Mouse (Mus musculus) midbrain, embryonic 16.5 days (tissue): ENCODE measurements around the gene Spast. TPM values are rescaled to one million over a fixed set of nuclear protein-coding genes. Genes with fewer than 3 reads are reported as not detected.

Source experiments
- ATAC-seq: fragments of 200-750 bp; cut with Nextera tagmentation; 2 replicates; pipeline ENCODE4 v1.8.0; 2017; ENCODE audit warnings: moderate TSS enrichment
- H3K27ac ChIP-seq: fragments of 300-500 bp; sonication (generic); 2 replicates; pipeline ENCODE4 v1.5.1; 2014; ENCODE audit warnings: mild to moderate bottlenecking, low read length, mixed read lengths
- H3K27me3 ChIP-seq: fragments of 300-500 bp; sonication (generic); 2 replicates; pipeline ENCODE4 v1.6.1; 2014; ENCODE audit warnings: low read depth, low read length, mixed read lengths; ENCODE audit not compliant: control insufficient read depth, insufficient read depth
- H3K36me3 ChIP-seq: fragments of 300-500 bp; sonication (generic); 2 replicates; pipeline ENCODE4 v1.6.1; 2014; ENCODE audit warnings: mild to moderate bottlenecking, low read length, moderate library complexity, mixed read lengths; ENCODE audit not compliant: control insufficient read depth, insufficient read depth
- H3K4me1 ChIP-seq: fragments of 300-500 bp; sonication (generic); 2 replicates; pipeline ENCODE4 v1.6.1; 2014; ENCODE audit warnings: mild to moderate bottlenecking, low read length, mixed read lengths; ENCODE audit not compliant: control insufficient read depth, insufficient read depth
- H3K4me2 ChIP-seq: fragments of 300-500 bp; sonication (generic); 2 replicates; pipeline ENCODE4 v1.6.1; 2014; ENCODE audit warnings: mild to moderate bottlenecking, low read length, mixed read lengths
- H3K4me3 ChIP-seq: fragments of 300-500 bp; sonication (generic); 2 replicates; pipeline ENCODE4 v1.5.1; 2014; ENCODE audit warnings: low read depth, mild to moderate bottlenecking, low read length, moderate library complexity, mixed read lengths
- H3K9ac ChIP-seq: fragments of 300-500 bp; sonication (generic); 2 replicates; pipeline ENCODE4 v1.6.1; 2014; ENCODE audit warnings: low read depth, low read length, mixed read lengths
- H3K9me3 ChIP-seq: fragments of 300-500 bp; sonication (generic); replicated peaks from 2 replicates; pipeline ENCODE4 v1.6.1; 2014; ENCODE audit warnings: mild to moderate bottlenecking, low read length, mixed read lengths; ENCODE audit not compliant: control insufficient read depth, poor library complexity, severe bottlenecking
- WGBS: fragments of 180-500 bp; shearing (Covaris S2); extraction: QIAGEN DNeasy Blood & Tissue Kit; methylation state at CpG from one replicate; pipeline ENCODE4 v1.1.7; 2014; 5-methylcytosine and 5-hydroxymethylcytosine counted together
- polyA plus RNA-seq: library from polyadenylated mRNA; unstranded; fragments of >200 nt; fragmentation: Nextera tagmentation; extraction: Ambion mirVana; gene quantifications from 2 replicates; pipeline ENCODE4 v1.2.1, GENCODE M21; 2015

Spast gene
- polyA plus RNA-seq, result 22.0 and 26.7 TPM in 2 replicates

DNA sequence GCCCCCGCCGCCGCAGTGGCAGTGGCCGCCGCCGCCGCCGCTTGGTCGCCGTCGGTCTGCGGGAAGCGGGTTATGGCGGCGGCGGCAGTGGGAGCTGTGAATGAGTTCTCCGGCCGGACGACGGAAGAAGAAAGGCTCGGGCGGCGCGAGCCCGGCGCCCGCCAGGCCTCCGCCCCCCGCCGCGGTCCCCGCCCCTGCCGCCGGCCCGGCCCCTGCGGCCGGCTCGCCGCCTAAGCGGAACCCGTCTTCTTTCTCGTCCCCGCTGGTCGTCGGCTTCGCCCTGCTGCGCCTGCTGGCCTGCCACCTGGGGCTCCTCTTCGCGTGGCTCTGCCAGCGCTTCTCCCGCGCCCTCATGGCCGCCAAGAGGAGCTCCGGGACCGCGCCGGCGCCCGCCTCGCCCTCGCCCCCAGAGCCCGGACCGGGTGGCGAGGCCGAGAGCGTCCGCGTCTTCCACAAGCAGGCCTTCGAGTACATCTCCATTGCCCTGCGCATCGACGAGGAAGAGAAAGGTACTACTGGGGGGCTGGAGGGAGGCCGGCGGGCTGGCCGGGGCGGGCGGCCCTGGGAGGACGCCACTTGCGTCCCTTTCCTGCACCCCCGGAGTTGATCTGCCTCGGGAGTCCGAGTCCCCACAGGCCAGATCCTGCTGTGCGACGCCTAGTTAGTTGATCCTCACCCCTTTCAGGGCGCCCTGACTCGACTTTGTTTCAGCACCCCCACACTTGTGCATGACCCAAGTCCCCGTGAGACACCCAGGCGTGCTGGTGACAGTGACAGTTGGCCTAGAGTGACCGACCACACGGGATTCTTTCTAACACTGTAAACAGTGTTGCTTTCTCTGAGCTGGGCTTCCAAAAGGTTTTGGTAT is at the start of gene Spast:
Gene Spast, plus strand, starts transcription at position 51 of the 868 bp plus-strand sequence.
- ATAC-seq, result peak; percentile 73
- no peaks in the 10 kb centered on the region for H3K36me3 ChIP-seq
- no peaks in the 10 kb centered on the region for H3K27me3 ChIP-seq
- peak within 1 kb of the TSS; percentile 98 for H3K27ac ChIP-seq
- no peaks in the 10 kb centered on the region for H3K9me3 ChIP-seq
- WGBS, result under 1% methylated on average over 71 of the region's 90 CpGs
- H3K9ac ChIP-seq, result peak within 1 kb of the TSS; percentile 97
- peaks cover 43% of the 10 kb centered on the region for H3K4me1 ChIP-seq
- peak within 1 kb of the TSS; percentile 69 for H3K4me2 ChIP-seq
- peak within 1 kb of the TSS; percentile 100 for H3K4me3 ChIP-seq

DNA sequence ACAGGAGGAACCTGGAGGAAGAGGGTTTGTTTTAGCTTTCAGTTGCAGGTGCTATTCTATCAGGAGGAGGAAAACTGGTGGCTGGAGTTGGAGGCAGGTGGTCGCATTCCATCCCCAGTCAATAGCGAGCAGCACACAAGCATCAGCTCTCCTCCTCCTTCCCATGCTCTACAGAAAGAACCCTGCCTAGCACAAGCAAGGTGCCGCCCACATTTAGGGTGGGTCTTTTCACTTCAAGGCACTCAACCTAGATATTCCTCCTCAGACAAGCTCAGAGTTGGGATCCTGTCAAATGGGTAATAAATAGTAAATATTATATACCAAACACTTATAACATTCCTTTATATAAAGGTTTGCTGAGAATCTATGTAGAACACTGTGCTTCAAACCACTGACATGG is 48.6 kb upstream of the Spast start:
- Histone ChIP-seq H3K4me3 (no peak overlapping the region), H3K9ac (no peak overlapping the region), H3K27me3 (no peaks in the 10 kb centered on the region), H3K9me3 (no peaks in the 10 kb centered on the region), H3K36me3 (peaks cover 4% of the 10 kb centered on the region; the same call in 1 of the 2 replicates), H3K4me2 (no peak overlapping the region), H3K27ac (no peak overlapping the region), H3K4me1 (peaks cover 22% of the 10 kb centered on the region)
- 94% methylated on average over 3 of the region's 3 CpGs for WGBS
- no peak for ATAC-seq

DNA sequence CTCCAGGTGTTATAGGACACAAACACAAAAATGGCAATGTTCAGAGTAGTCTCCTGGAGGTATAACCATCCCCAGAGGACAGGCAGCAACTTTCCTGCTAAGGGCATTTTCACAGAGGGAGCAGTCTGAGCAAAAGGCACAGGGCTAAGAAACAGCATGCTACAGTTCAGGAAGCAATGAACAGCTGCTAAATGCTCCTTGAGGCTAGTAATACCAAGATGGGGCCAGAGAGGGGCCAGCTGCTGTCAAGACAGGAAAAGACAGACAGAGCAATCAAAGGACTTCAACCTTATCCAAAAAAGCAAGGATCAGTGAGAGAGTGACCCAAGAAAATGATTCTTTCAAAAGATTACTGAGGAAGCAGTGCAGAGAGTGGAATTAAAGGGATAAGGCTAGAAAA is 47.9 kb upstream of the Spast start:
- Histone ChIP-seq H3K4me1 (peaks cover 24% of the 10 kb centered on the region), H3K36me3 (peaks cover 4% of the 10 kb centered on the region; the same call in 1 of the 2 replicates), H3K4me3 (no peak overlapping the region), H3K9me3 (no peaks in the 10 kb centered on the region), H3K4me2 (no peak overlapping the region), H3K9ac (no peak overlapping the region), H3K27me3 (no peaks in the 10 kb centered on the region), H3K27ac (no peak overlapping the region)
- no peak for ATAC-seq

DNA sequence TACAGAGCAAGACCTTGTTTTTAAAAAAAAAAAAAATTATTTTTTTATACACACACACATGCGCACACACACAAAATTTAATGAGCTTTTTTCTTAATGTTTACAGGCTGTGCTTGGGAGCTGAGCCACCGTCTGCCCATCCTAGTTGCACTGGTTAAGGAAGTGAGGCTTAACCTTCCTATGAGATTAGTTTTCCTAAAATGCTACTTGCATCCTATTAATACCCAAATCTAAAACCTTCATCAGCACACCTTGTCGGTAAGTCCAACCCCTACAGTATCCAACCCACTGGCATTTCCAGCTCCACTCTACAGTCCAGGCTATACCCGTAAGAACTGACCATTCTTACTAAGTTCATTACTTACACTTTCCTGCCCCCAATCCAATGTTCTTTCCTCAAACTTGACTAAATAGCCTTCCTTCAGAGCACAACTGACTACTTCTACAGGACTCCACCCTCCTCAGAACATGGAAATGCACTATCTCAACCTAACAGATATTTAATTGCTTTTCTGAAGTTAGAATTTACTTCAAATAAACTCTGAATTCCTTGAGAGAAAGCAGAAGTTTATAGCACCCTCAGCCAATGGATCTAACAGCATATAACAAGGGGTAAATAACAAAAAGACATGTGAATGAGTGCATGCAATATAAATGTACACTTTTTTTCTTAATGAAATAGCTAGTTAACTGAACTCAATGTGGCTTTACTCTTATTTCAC is 47.0 kb upstream of the Spast start:
- Histone ChIP-seq H3K36me3 (peaks cover 4% of the 10 kb centered on the region; the same call in 1 of the 2 replicates), H3K27ac (no peak overlapping the region), H3K4me2 (no peak overlapping the region), H3K9ac (no peak overlapping the region), H3K9me3 (no peaks in the 10 kb centered on the region), H3K4me1 (peaks cover 27% of the 10 kb centered on the region), H3K4me3 (no peak overlapping the region), H3K27me3 (no peaks in the 10 kb centered on the region)
- WGBS, result 85% methylated on average over 4 of the region's 4 CpGs
- ATAC-seq, result no peak

DNA sequence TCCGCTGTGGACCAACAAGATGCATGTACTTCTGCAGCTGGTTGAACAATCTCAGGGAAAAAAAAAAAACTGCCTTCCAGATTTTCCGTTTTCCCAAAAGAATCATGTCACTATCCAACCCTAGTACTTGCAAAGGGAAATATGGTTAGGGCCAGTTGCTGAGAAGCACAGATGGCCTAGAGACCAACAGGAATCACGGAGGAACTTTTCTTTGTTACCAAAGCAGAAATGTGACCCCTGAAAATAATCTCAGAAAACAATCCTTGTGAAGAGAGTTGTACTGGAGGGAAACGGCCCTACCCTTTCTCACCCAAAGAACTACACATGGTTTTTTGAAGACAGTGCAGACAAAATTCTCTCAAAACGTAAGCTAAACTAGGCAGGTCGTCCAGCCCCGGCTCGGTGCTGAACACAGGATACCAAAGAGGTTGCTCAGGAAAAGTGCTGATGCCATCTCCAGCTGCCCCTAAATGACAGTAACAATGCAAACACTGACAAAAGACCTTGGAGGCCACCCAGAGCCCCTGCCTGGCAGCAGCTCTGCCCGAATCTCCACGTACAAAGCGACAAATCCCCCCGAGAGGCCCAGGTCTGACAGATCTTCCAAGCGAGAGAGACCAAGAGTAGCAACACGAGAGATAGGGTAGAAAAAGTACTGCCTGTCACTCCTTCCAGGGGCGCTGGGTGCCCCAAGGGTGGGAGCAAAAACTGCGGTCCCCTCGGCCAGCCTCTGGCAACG is 44.9 kb upstream of the Spast start:
- Histone ChIP-seq H3K9ac (peak overlapping the region; percentile 97), H3K4me3 (peak overlapping the region; percentile 96), H3K36me3 (no peaks in the 10 kb centered on the region), H3K27ac (peak overlapping the region; percentile 97), H3K9me3 (no peaks in the 10 kb centered on the region), H3K4me2 (peak overlapping the region; percentile 83), H3K27me3 (no peaks in the 10 kb centered on the region), H3K4me1 (peaks cover 27% of the 10 kb centered on the region)
- peak; percentile 0; the same call in 1 of the 2 replicates for ATAC-seq
- WGBS, result 1% methylated on average over 17 of the region's 18 CpGs

DNA sequence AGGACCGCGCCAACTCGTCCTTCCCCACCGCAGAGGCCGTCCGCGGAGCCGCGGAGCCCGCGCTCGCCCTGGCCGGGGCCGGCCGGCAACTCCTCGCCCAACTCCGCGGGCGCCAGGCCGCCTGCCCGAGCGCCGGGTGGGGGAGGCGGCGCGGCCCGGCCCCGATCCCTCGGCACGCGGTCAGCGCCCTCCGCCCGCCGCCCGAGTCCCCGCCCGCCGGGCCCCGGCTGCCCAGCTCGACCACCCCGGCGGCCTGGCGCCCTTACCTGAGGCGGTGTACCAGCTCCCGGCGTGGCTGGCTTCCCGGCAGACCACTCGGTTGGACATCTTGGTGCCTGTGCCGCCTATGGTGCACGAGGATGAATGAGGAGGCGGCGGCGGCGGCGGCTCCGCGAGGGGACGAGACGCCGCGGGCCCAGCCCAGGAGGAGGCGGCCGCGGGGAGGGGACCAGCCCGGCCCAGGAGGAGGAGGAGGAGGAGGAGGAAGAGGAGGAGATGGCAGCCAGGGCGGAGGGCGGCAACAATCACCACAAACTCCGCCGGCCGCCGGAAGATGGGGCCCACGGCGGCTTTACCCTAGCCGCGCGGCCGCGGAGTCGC is 44.3 kb upstream of the Spast start:
- Histone ChIP-seq H3K27ac (peak overlapping the region; percentile 97), H3K27me3 (no peaks in the 10 kb centered on the region), H3K4me3 (peak overlapping the region; percentile 96), H3K9me3 (no peaks in the 10 kb centered on the region), H3K4me1 (peaks cover 27% of the 10 kb centered on the region), H3K36me3 (no peaks in the 10 kb centered on the region), H3K4me2 (peak overlapping the region; percentile 83), H3K9ac (peak overlapping the region; percentile 97)
- WGBS, result 0% methylated on average over 57 of the region's 80 CpGs
- peak; percentile 81 for ATAC-seq

DNA sequence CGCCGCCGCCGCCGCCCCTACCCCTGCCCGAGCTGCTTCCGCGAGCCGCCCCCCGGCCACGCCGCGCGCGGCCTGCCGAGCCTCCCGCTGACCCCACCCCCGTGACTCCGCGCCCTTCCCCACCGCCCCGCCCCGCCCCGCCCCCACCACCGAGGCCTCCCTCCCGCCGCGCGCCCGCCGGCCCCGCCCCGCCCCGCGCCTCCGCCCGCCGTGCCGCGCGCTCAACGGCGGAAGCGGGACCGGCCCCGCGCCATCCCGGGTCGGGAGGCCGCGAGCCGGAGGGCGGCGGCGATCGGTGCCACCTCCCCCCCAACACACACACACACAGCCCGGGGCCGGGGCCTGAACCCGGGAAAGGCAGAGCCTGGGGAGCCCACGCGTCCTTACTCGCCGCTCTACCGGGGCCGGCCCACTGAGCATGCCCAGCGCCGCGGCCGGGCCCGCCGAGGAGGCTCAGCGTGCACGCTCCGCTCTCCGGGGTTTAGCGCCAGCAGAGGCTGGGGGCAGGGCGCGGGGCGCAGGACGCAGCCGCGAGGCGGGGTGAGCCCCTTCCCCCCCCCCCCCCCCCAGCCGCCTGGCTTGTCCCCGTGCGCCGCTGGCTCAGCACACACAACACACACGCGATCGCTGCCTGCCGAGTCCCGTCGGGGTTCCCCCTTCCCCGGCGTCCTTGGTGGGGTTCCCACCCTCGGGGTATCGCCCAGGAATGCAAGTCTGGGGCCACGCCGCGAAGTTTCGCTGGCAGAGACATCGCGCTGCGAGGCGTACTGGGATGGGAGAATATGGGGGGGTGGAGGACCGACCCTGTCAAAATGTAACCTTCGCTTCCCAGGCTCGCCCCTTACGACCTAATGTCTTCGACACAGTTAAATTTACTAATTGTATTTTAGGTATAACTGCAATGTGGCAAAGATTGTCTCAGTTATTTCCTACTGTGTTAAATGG is 43.5 kb upstream of the Spast start, which contains the start of gene Memo1:
Gene Memo1, minus strand, starts transcription at position 496 of the 945 bp plus-strand sequence.
- H3K4me2 ChIP-seq, result peak within 1 kb of the TSS; percentile 83
- H3K36me3 ChIP-seq, result no peaks in the 10 kb centered on the region
- under 1% methylated on average over 53 of the region's 110 CpGs for WGBS
- H3K9me3 ChIP-seq, result no peaks in the 10 kb centered on the region
- peak within 1 kb of the TSS; percentile 97 for H3K27ac ChIP-seq
- peak within 1 kb of the TSS; percentile 97 for H3K9ac ChIP-seq
- H3K4me3 ChIP-seq, result peak within 1 kb of the TSS; percentile 96
- H3K4me1 ChIP-seq, result peaks cover 27% of the 10 kb centered on the region
- peak; percentile 94 for ATAC-seq
- no peaks in the 10 kb centered on the region for H3K27me3 ChIP-seq
